Mouse (Mus musculus): ENCODE results near the gene Gm9639.

DNA sequence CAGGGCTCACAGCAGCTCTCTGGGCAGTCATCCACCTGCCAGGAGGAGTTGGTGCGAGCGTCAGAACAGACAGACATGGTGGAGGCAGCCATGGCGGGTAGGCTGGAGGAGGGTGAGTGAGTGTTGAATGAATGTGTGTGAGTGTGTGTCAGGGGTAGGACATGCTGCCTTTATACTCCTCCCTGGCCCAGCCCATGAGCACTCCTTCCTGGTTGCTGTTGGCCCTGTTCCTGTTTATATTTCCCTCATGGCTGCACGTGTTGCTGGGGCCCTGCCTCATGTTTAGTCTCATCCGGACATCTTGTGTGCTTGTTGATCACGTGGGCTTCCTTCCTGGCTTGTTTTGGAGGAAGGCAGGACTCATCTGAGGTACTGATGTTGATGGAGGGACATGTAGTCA, 32.1 kb upstream of the Gm9639 start, which contains the start of gene Krtap10-4:
- TF ChIP-seq CTCF (IDR thresholded peaks at IDR 0.05; ENCODE audit: extremely low read depth, insufficient read depth, low read length) (no peak), POLR2A (IDR thresholded peaks at IDR 0.05; ENCODE audit: extremely low read depth, insufficient read depth, low read length) (no peak)
